In genomic region chr3:40798500-40798899, GRCm38 (mm10) we compare ENCODE assay signal across 9 mouse cellular contexts. TPM values are rescaled to one million over a fixed set of nuclear protein-coding genes. Genes with fewer than 3 reads are reported as not detected.
A peak's percentile ranks its signal among the peaks of the same experiment; 100 is the strongest.
DNase-seq lines count a peak whose midpoint lies in the region; TF ChIP-seq lines count a peak whose summit lies in the region.
"Had no signal": no experiment of that assay in that cellular context is flagged by ENCODE, and none has a peak within 500 bp of the region (broad histone marks: within the 10 kb centered on the region; RNA-seq: fewer than 3 reads in every experiment).

No protein-coding gene starts in this region.

- peak; percentile 51 for TF ChIP-seq CTCF in gastrocnemius, adult 2 months (IDR thresholded peaks at IDR 0.05)

- H3K9me3 ChIP-seq in erythroblast, embryonic 14.5 days (ENCODE audit: control insufficient read depth, low read length), result no peaks in the 10 kb centered on the region
- H3K9me3 ChIP-seq in megakaryocyte, embryonic 14.5 days, result no peaks in the 10 kb centered on the region
- H3K9me3 ChIP-seq: limb, embryonic 15.5 days had no signal

- no peak overlapping the region for H3K27ac ChIP-seq in gastrocnemius, adult 2 months
- H3K27ac ChIP-seq: limb, embryonic 15.5 days had no signal

- H3K27me3 ChIP-seq in erythroblast, embryonic 14.5 days (ENCODE audit: control insufficient read depth), result no peaks in the 10 kb centered on the region
- no peaks in the 10 kb centered on the region for H3K27me3 ChIP-seq in megakaryocyte, embryonic 14.5 days (replicated peaks)
- H3K27me3 ChIP-seq: limb, embryonic 15.5 days had no signal

- H3K36me3 ChIP-seq in erythroblast, embryonic 14.5 days (ENCODE audit: control insufficient read depth), result peaks cover 38% of the 10 kb centered on the region
- peaks cover 19% of the 10 kb centered on the region for H3K36me3 ChIP-seq in megakaryocyte, embryonic 14.5 days (replicated peaks; ENCODE audit: low read length)
- H3K36me3 ChIP-seq: limb, embryonic 15.5 days had no signal

- intact Hi-C loops in gastrocnemius, adult 2 months (cut with DNase I), result no loop called here

- peaks cover 34% of the 10 kb centered on the region for H3K4me1 ChIP-seq in erythroblast, embryonic 14.5 days (ENCODE audit: control insufficient read depth)
- H3K4me1 ChIP-seq in megakaryocyte, embryonic 14.5 days, result peaks cover 30% of the 10 kb centered on the region

- DNase-seq in gastrocnemius, adult 2 months, result peak; percentile 23
- DNase-seq in gastrocnemius, adult 8-10 months (ENCODE audit: low spot score in 2 of 2), result no peak
- peak; percentile 85 for DNase-seq in CD4-positive, CD25-positive, alpha-beta regulatory T cell, adult 2 months (ENCODE audit: low read depth, low spot score)
- DNase-seq in adrenal gland, postnatal 25 days, result peak; percentile 37
- peak; percentile 8 for DNase-seq in layer of hippocampus, adult 9-10 months (ENCODE audit: low spot score)
- DNase-seq in spleen, postnatal 10 days (ENCODE audit: low spot score in 2 of 2), result peak; percentile 56 to 84

- no peak overlapping the region for H3K4me3 ChIP-seq in gastrocnemius, adult 2 months
- H3K4me3 ChIP-seq in erythroblast, embryonic 14.5 days (replicated peaks), result peak overlapping the region; percentile 90
- H3K4me3 ChIP-seq in megakaryocyte, embryonic 14.5 days (replicated peaks), result peak overlapping the region; percentile 68

RNA-seq across cellular contexts. Expression of gene Plk4, which starts 1.3 kb away (rescaled TPM):
- 1 to 10 TPM in 1 of 2 experiments, under 1 TPM in 1; 0.66 to 1.7 TPM for total RNA-seq in gastrocnemius, adult 2 months (2021)
- total RNA-seq in gastrocnemius, adult 8-10 months (2022), result under 1 TPM; 0.41 to 0.48 (median 0.44) TPM
- total RNA-seq in adrenal gland, postnatal 25 days (2021), result 5.5 and 6.1 TPM in 2 replicates
- polyA plus RNA-seq in erythroblast, embryonic 14.5 days (2012), result 0.99 and 1.2 TPM in 2 replicates
- 4.1 TPM in 1 of 2 replicates, not detected in the other for polyA plus RNA-seq in megakaryocyte, embryonic 14.5 days (2012; ENCODE audit: insufficient read depth, low replicate concordance)

RNA-seq across cellular contexts. Expression of gene Mfsd8, which starts 48.2 kb away (rescaled TPM):
- total RNA-seq in gastrocnemius, adult 2 months (2021), result 10 to 100 TPM; 15.6 to 21.0 TPM
- total RNA-seq in gastrocnemius, adult 8-10 months (2022), result 10 to 100 TPM; 16.1 to 22.2 (median 18.2) TPM
- total RNA-seq in adrenal gland, postnatal 25 days (2021), result 20.4 and 24.2 TPM in 2 replicates
- 0.07 and 1.5 TPM in 2 replicates for polyA plus RNA-seq in erythroblast, embryonic 14.5 days (2012)
- 0.73 TPM in 1 of 2 replicates, not detected in the other for polyA plus RNA-seq in megakaryocyte, embryonic 14.5 days (2012; ENCODE audit: insufficient read depth, low replicate concordance)

RNA-seq across cellular contexts. Expression of gene Abhd18, which starts 48.3 kb away (rescaled TPM):
- 10 to 100 TPM; 12.3 to 44.5 TPM for total RNA-seq in gastrocnemius, adult 2 months (2021)
- total RNA-seq in gastrocnemius, adult 8-10 months (2022), result 10 to 100 TPM in 3 of 4 experiments, 1 to 10 TPM in 1; 9.1 to 18.1 (median 13.6) TPM
- total RNA-seq in adrenal gland, postnatal 25 days (2021), result 6.7 and 9.2 TPM in 2 replicates
- 0.04 TPM in 1 of 2 replicates, not detected in the other for polyA plus RNA-seq in erythroblast, embryonic 14.5 days (2012)
- polyA plus RNA-seq in megakaryocyte, embryonic 14.5 days (2012; ENCODE audit: insufficient read depth, low replicate concordance), result 0.51 and 1.7 TPM in 2 replicates

RNA-seq across cellular contexts. Expression of gene Hspa4l, which starts 54.2 kb away (rescaled TPM):
- 10 to 100 TPM in 1 of 2 experiments, 1 to 10 TPM in 1; 5.7 to 10.4 TPM for total RNA-seq in gastrocnemius, adult 2 months (2021)
- total RNA-seq in gastrocnemius, adult 8-10 months (2022), result 1 to 10 TPM; 3.7 to 7.8 (median 5.1) TPM
- total RNA-seq in adrenal gland, postnatal 25 days (2021), result 64.3 and 64.8 TPM in 2 replicates
- 0.32 and 0.66 TPM in 2 replicates for polyA plus RNA-seq in erythroblast, embryonic 14.5 days (2012)
- polyA plus RNA-seq in megakaryocyte, embryonic 14.5 days (2012; ENCODE audit: insufficient read depth, low replicate concordance), result 1.8 TPM in 1 of 2 replicates, not detected in the other

Comparison
In these comparisons a context has a peak if more than half of its experiments do, and no peak if none do; other contexts are left out.
1. DNase-seq: peak in gastrocnemius, adult 2 months (single experiment), CD4-positive, CD25-positive, alpha-beta regulatory T cell, adult 2 months (single experiment), adrenal gland, postnatal 25 days (single experiment), layer of hippocampus, adult 9-10 months (single experiment) and spleen, postnatal 10 days (2 of 2); none in gastrocnemius, adult 8-10 months (0 of 2).